Mouse (Mus musculus) liver, postnatal 0 days (tissue): ENCODE measurements around the gene Irgq. TPM values are rescaled to one million over a fixed set of nuclear protein-coding genes. Genes with fewer than 3 reads are reported as not detected.

Experiments used
- ATAC-seq: fragments of 200-750 bp; cut with Nextera tagmentation; 2 replicates; pipeline ENCODE4 v1.8.0; 2017; ENCODE audit warnings: mild to moderate bottlenecking, moderate library complexity
- DNase-seq: peaks from one replicate; pipeline ENCODE4 v3.0.0-alpha.2; 2016
- H3K27ac ChIP-seq: fragments of 300-500 bp; sonication (generic); 2 replicates; pipeline ENCODE4 v1.5.1; 2014; ENCODE audit warnings: antibody characterized with exemption, moderate library complexity, mild to moderate bottlenecking, low read depth
- H3K27me3 ChIP-seq: fragments of 300-500 bp; sonication (generic); 2 replicates; pipeline ENCODE4 v1.6.1; 2014; ENCODE audit warnings: low read length, control low read depth, mixed read lengths; ENCODE audit not compliant: insufficient read depth
- H3K36me3 ChIP-seq: fragments of 300-500 bp; sonication (generic); replicated peaks from 2 replicates; pipeline ENCODE4 v1.6.1; 2014; ENCODE audit warnings: mild to moderate bottlenecking, control low read depth, low read length, moderate library complexity, mixed read lengths; ENCODE audit not compliant: insufficient read depth
- H3K4me1 ChIP-seq: fragments of 300-500 bp; sonication (generic); 2 replicates; pipeline ENCODE4 v1.6.1; 2014; ENCODE audit warnings: antibody characterized with exemption, mild to moderate bottlenecking, control low read depth; ENCODE audit not compliant: insufficient read depth
- H3K4me2 ChIP-seq: fragments of 300-500 bp; sonication (generic); 2 replicates; pipeline ENCODE4 v1.6.1; 2014; ENCODE audit warnings: low read depth, mild to moderate bottlenecking, low read length, moderate library complexity, mixed read lengths
- H3K4me3 ChIP-seq: fragments of 300-500 bp; sonication (generic); 2 replicates; pipeline ENCODE4 v1.5.1; 2014; ENCODE audit warnings: low read depth, low read length
- H3K9ac ChIP-seq: fragments of 300-500 bp; sonication (generic); replicated peaks from 2 replicates; pipeline ENCODE4 v1.6.1; 2014; ENCODE audit warnings: mild to moderate bottlenecking, moderate library complexity
- H3K9me3 ChIP-seq: fragments of 300-500 bp; sonication (generic); 2 replicates; pipeline ENCODE4 v1.6.1; 2016; ENCODE audit warnings: mild to moderate bottlenecking, control low read depth, low read length, mixed read lengths
- CTCF ChIP-seq: sonication (generic); IDR thresholded peaks from 2 replicates; pipeline ENCODE4 v1.5.1; 2016; ENCODE audit warnings: antibody characterized with exemption, low read depth
- EP300 ChIP-seq: IDR thresholded peaks from 2 replicates; pipeline ENCODE4 v1.6.1; 2016; ENCODE audit warnings: antibody characterized with exemption, low read depth, mild to moderate bottlenecking
- WGBS: fragments of 180-500 bp; shearing (Covaris S2); extraction: QIAGEN DNeasy Blood & Tissue Kit; methylation state at CpG from one replicate; pipeline ENCODE4 v1.1.7; 2014; ENCODE audit not compliant: insufficient replicate concordance; 5-methylcytosine and 5-hydroxymethylcytosine counted together
- polyA plus RNA-seq: library from polyadenylated mRNA; unstranded; fragments of >200 nt; fragmentation: Nextera tagmentation; extraction: Ambion mirVana; gene quantifications from 2 replicates; pipeline ENCODE4 v1.2.1, GENCODE M21; 2015

Gene Irgq
- polyA plus RNA-seq, 1 experiment from 2014 or later = 1.3 TPM

- H3K4me2 ChIP-seq = peak within 1 kb of the TSS; percentile 91
- peak; percentile 0; the same call in 1 of the 2 replicates for ATAC-seq
- 39% methylated on average over 13 of the region's 13 CpGs for WGBS
- TF ChIP-seq EP300 = no peak
- no peak for TF ChIP-seq CTCF
- 0 out of 2 replicates have a peak, but pooled peaks cover 2% of the 10 kb centered on the region for H3K36me3 ChIP-seq
- peak within 1 kb of the TSS; percentile 74 for H3K27ac ChIP-seq
- DNase-seq = no peak
- H3K27me3 ChIP-seq = no peaks in the 10 kb centered on the region
- 0 out of 2 replicates have a peak, but pooled peaks cover 3% of the 10 kb centered on the region for H3K9me3 ChIP-seq
- H3K4me1 ChIP-seq = peaks cover 15% of the 10 kb centered on the region
- peak within 1 kb of the TSS; percentile 81 for H3K4me3 ChIP-seq
- H3K9ac ChIP-seq = peak within 1 kb of the TSS; percentile 85
Measured at GRCm38 (mm10) chr7:24546068-24546614, 15.7 kb downstream of the Irgq start, which contains the start of the genes Pinlyp and Xrcc1. TSS of gene Pinlyp (minus strand) at chr7:24546118. TSS of gene Xrcc1 (plus strand) at chr7:24546289.

DNA sequence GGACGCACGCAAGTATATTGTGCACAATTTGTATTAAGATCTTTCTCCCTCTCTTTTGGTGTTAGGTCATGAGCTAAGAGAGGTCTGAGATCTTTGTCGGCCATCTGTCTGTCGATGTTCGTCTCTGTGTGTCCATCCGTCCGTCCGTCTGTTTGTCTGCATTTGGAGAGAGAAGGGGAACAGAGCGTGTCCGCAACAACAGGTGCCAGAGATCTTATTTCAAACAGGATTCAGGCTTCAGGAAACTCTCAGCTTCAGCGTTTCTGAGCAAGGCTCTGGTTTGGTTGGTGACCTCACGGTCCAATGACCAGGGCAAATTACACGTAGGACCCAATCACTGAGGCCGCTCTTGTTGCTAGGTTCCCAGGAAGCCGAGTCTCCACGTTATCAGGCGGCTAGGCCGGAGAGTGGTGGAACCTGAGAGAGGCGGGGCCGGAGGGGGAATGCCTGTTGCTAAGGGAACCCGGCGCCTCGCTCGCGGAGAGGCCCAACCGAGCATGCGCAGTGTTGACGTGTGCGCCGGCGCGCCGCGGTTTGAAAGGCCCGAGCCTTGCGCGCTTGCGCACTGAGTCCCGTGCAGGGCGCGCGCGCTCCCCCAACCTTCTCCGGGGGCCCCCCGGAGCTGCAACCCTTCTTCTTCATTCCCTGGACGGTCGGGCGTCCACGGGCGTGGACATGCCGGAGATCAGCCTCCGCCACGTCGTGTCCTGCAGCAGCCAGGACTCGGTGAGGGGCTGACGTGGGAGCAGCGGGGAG, 16.3 kb downstream of the Irgq start:
- ATAC-seq = peak; percentile 100
- Histone ChIP-seq H3K27me3 (no peaks in the 10 kb centered on the region), H3K36me3 (0 out of 2 replicates have a peak, but pooled peaks cover 2% of the 10 kb centered on the region), H3K4me3 (peak overlapping the region; percentile 81), H3K4me1 (peaks cover 15% of the 10 kb centered on the region), H3K9ac (peak overlapping the region; percentile 85), H3K27ac (peak overlapping the region; percentile 74), H3K4me2 (peak overlapping the region; percentile 91), H3K9me3 (0 out of 2 replicates have a peak, but pooled peaks cover 3% of the 10 kb centered on the region)
- peak; percentile 99 for DNase-seq
- WGBS = under 1% methylated on average over 57 of the region's 57 CpGs
- TF ChIP-seq CTCF = no peak
- TF ChIP-seq EP300 = no peak

GRCm38 (mm10) chr7:24547534-24548036, 17.1 kb downstream of the Irgq start:
- Histone ChIP-seq H3K36me3 (0 out of 2 replicates have a peak, but pooled peaks cover 2% of the 10 kb centered on the region), H3K9me3 (0 out of 2 replicates have a peak, but pooled peaks cover 3% of the 10 kb centered on the region), H3K4me2 (peak overlapping the region; percentile 91), H3K27ac (peak overlapping the region; percentile 45; the same call in 1 of the 2 replicates), H3K4me1 (peaks cover 15% of the 10 kb centered on the region), H3K9ac (peak overlapping the region; percentile 85), H3K4me3 (peak overlapping the region; percentile 81), H3K27me3 (no peaks in the 10 kb centered on the region)
- DNase-seq (no peak), ATAC-seq (no peak)
- no peak for TF ChIP-seq EP300
- no peak for TF ChIP-seq CTCF
- WGBS = 27% methylated on average over 13 of the region's 13 CpGs

DNA sequence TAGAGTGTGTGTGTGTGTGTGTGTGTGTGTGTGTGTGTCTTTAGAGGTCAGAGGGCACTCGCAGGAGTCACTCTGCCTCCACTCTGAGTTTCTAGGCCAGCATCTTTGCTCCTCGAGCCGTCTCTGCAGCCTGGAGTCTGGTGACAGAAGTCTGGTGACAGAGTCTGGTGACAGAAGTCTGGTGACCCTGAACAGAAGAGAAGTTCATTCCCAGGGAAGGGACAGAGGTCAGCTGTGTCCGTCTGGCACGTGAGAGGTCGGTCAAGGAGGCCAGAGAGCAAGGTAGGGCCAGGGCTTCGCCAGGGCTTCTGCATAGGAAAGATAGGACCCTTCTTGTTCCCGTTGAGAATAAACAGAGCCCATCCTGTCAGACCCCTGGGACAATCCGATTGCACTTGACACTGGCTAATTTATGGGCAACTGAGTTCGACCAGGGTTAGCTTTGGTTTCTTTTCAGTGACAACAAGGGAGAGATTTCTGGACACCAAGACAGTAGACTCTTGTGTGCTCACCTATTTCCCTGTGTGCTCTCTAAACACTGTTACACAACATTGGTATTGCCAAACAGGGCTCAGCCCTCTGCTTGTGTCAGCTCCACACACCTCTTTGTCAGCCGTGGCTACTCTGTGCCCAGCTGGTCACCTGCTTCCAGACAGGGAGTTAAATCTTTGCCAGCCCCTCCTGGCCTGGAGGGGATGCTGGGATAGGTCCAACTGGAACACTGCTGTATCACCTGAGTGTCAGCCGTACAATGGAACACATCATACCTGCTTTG, 21.7 kb downstream of the Irgq start:
- 59% methylated on average over 12 of the region's 12 CpGs for WGBS
- 0 out of 2 replicates have a peak overlapping the region, but pooled peaks have one; percentile 34 for H3K9ac ChIP-seq
- H3K36me3 ChIP-seq = peaks cover 11% of the 10 kb centered on the region
- H3K9me3 ChIP-seq = no peaks in the 10 kb centered on the region
- TF ChIP-seq EP300 (peak; percentile 68), CTCF (no peak)
- H3K4me1 ChIP-seq = peaks cover 10% of the 10 kb centered on the region
- peak; percentile 99 for ATAC-seq
- no peak overlapping the region for H3K4me3 ChIP-seq
- H3K27me3 ChIP-seq = no peaks in the 10 kb centered on the region
- H3K27ac ChIP-seq = peak overlapping the region; percentile 90
- peak overlapping the region; percentile 35; the same call in 1 of the 2 replicates for H3K4me2 ChIP-seq
- peak; percentile 65 for DNase-seq

DNA sequence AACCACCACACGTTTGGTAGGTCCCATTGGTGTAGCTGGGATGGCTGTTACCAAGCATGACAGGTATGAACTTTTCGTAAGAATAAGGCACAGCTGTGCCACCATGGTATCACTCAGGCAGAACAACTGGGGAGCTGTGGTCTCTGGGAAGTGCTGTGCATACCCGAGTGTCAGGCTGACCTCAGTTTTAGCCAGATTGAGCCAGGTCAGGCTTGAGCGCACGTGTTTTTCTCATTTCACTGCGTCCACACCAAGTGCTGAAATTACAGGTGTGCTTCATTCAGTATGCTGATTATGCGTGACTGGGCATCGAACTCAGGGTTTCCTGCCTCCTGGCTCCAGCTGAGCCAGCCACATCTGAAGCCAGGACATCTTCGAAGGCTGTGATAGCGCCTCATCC, 25.3 kb downstream of the Irgq start:
- Histone ChIP-seq H3K4me3 (no peak overlapping the region), H3K9me3 (no peaks in the 10 kb centered on the region), H3K27ac (no peak overlapping the region), H3K4me2 (no peak overlapping the region), H3K36me3 (peaks cover 22% of the 10 kb centered on the region), H3K27me3 (no peaks in the 10 kb centered on the region), H3K4me1 (peaks cover 6% of the 10 kb centered on the region; the same call in 1 of the 2 replicates), H3K9ac (no peak overlapping the region)
- no peak for DNase-seq
- TF ChIP-seq CTCF (no peak), EP300 (no peak)
- 86% methylated on average over 10 of the region's 10 CpGs for WGBS
- ATAC-seq = no peak
